Mouse (Mus musculus) midbrain, embryonic 14.5 days (tissue): ENCODE data around the gene Tpst2. TPM values are rescaled to one million over a fixed set of nuclear protein-coding genes. Genes with fewer than 3 reads are reported as not detected.

Experiments
- ATAC-seq: fragments of 200-750 bp; cut with Nextera tagmentation; 2 replicates; pipeline ENCODE4 v1.8.0; 2017; ENCODE audit warnings: moderate number of reproducible peaks, moderate library complexity; ENCODE audit not compliant: low FRiP score, low TSS enrichment
- DNase-seq: peaks from one replicate; pipeline ENCODE4 v3.0.0-alpha.2; 2015
- H3K27ac ChIP-seq: fragments of 300-500 bp; sonication (generic); replicated peaks from 2 replicates; pipeline ENCODE4 v1.5.1; 2014; ENCODE audit warnings: mild to moderate bottlenecking, low read depth, low read length, moderate library complexity
- H3K27me3 ChIP-seq: fragments of 300-500 bp; sonication (generic); 2 replicates; pipeline ENCODE4 v1.6.1; 2014; ENCODE audit warnings: low read length, control low read depth, mixed read lengths; ENCODE audit not compliant: control insufficient read depth, insufficient read depth
- H3K36me3 ChIP-seq: fragments of 300-500 bp; sonication (generic); 2 replicates; pipeline ENCODE4 v1.6.1; 2014; ENCODE audit warnings: low read length, control low read depth; ENCODE audit not compliant: control insufficient read depth, insufficient read depth
- H3K4me1 ChIP-seq: fragments of 300-500 bp; sonication (generic); 2 replicates; pipeline ENCODE4 v1.6.1; 2014; ENCODE audit warnings: mild to moderate bottlenecking, antibody characterized with exemption, low read length, control low read depth; ENCODE audit not compliant: control insufficient read depth, insufficient read depth
- H3K4me2 ChIP-seq: fragments of 300-500 bp; sonication (generic); 2 replicates; pipeline ENCODE4 v1.6.1; 2014; ENCODE audit warnings: mild to moderate bottlenecking, low read length, moderate library complexity
- H3K4me3 ChIP-seq: fragments of 300-500 bp; sonication (generic); replicated peaks from 2 replicates; pipeline ENCODE4 v1.5.1; 2014; ENCODE audit warnings: low read depth, low read length
- H3K9ac ChIP-seq: fragments of 300-500 bp; sonication (generic); replicated peaks from 2 replicates; pipeline ENCODE4 v1.6.1; 2014; ENCODE audit warnings: mild to moderate bottlenecking, low read length, moderate library complexity
- H3K9me3 ChIP-seq: fragments of 300-500 bp; sonication (generic); 2 replicates; pipeline ENCODE4 v1.6.1; 2016; ENCODE audit warnings: low read length, control low read depth, mixed read lengths; ENCODE audit not compliant: control insufficient read depth
- WGBS: fragments of 180-500 bp; shearing (Covaris S2); extraction: QIAGEN DNeasy Blood & Tissue Kit; methylation state at CpG from one replicate; pipeline ENCODE4 v1.1.7; 2014; 5-methylcytosine and 5-hydroxymethylcytosine counted together
- polyA plus RNA-seq: library from polyadenylated mRNA; unstranded; fragments of >200 nt; fragmentation: Nextera tagmentation; extraction: Ambion mirVana; gene quantifications from 2 replicates; pipeline ENCODE4 v1.2.1, GENCODE M21; 2014

Gene Tpst2
- polyA plus RNA-seq, 1 experiment from 2014 or later = 26.4 TPM

DNA sequence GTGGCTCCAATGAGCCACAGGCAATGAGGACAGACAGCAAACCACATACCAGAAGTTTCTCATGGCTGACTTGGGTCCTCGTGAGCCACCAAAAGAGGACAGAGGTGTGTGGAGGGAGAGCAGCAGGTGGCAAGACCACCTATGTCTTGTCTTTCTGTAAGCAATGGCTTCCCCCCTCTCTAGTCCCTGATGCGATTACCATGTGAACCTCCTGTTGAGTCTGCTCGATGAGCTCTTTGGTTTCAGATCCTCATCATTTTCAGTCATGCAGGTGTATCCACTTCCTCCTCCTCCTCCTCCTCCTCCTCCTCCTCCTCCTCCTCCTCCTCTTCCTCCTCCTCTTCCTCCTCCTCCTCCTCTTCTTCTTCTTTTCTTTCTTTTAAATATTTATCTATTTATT lies 15.7 kb upstream of the Tpst2 start:
- H3K4me3 ChIP-seq = no peak overlapping the region
- H3K36me3 ChIP-seq = no peaks in the 10 kb centered on the region
- WGBS = 86% methylated on average over 3 of the region's 3 CpGs
- ATAC-seq (no peak), DNase-seq (no peak)
- no peak overlapping the region for H3K4me2 ChIP-seq
- H3K9me3 ChIP-seq = no peaks in the 10 kb centered on the region
- peaks cover 3% of the 10 kb centered on the region; the same call in 1 of the 2 replicates for H3K4me1 ChIP-seq
- H3K27ac ChIP-seq = no peak overlapping the region
- no peak overlapping the region for H3K9ac ChIP-seq
- no peaks in the 10 kb centered on the region for H3K27me3 ChIP-seq

- no peaks in the 10 kb centered on the region for H3K36me3 ChIP-seq
- peaks cover 3% of the 10 kb centered on the region; the same call in 1 of the 2 replicates for H3K4me1 ChIP-seq
- no peak overlapping the region for H3K9ac ChIP-seq
- H3K27ac ChIP-seq = no peak overlapping the region
- no peaks in the 10 kb centered on the region for H3K9me3 ChIP-seq
- no peak overlapping the region for H3K4me2 ChIP-seq
- no peaks in the 10 kb centered on the region for H3K27me3 ChIP-seq
- H3K4me3 ChIP-seq = no peak overlapping the region
- DNase-seq (no peak), ATAC-seq (no peak)
- WGBS = 91% methylated on average over 7 of the region's 7 CpGs
These were observed 12.4 kb upstream of the Tpst2 start for GRCm38 (mm10) chr5:112264099-112264498.

- Histone ChIP-seq H3K4me3 (no peak overlapping the region), H3K9me3 (no peaks in the 10 kb centered on the region), H3K27ac (no peak overlapping the region), H3K27me3 (no peaks in the 10 kb centered on the region), H3K4me2 (no peak overlapping the region), H3K9ac (no peak overlapping the region), H3K4me1 (peaks cover 3% of the 10 kb centered on the region; the same call in 1 of the 2 replicates), H3K36me3 (no peaks in the 10 kb centered on the region)
- DNase-seq (no peak), ATAC-seq (no peak)
- 88% methylated on average over 5 of the region's 5 CpGs for WGBS
These were observed 11.4 kb upstream of the Tpst2 start for GRCm38 (mm10) chr5:112265110-112265509.

GRCm38 (mm10) chr5:112265515-112265914 lies 11.0 kb upstream of the Tpst2 start:
- Histone ChIP-seq H3K27me3 (no peaks in the 10 kb centered on the region), H3K27ac (no peak overlapping the region), H3K9ac (no peak overlapping the region), H3K9me3 (no peaks in the 10 kb centered on the region), H3K4me1 (peaks cover 4% of the 10 kb centered on the region; the same call in 1 of the 2 replicates), H3K4me2 (no peak overlapping the region; the same call in 1 of the 2 replicates), H3K4me3 (no peak overlapping the region), H3K36me3 (no peaks in the 10 kb centered on the region)
- ATAC-seq (no peak), DNase-seq (peak; percentile 49)
- 8% methylated on average over 10 of the region's 10 CpGs for WGBS

GRCm38 (mm10) chr5:112266011-112266777 lies 10.3 kb upstream of the Tpst2 start:
- Histone ChIP-seq H3K4me2 (no peak overlapping the region; the same call in 1 of the 2 replicates), H3K27ac (no peak overlapping the region), H3K9me3 (no peaks in the 10 kb centered on the region), H3K4me3 (no peak overlapping the region), H3K36me3 (no peaks in the 10 kb centered on the region), H3K4me1 (peaks cover 10% of the 10 kb centered on the region; the same call in 1 of the 2 replicates), H3K27me3 (no peaks in the 10 kb centered on the region), H3K9ac (no peak overlapping the region)
- no peak for ATAC-seq
- DNase-seq = no peak
- 68% methylated on average over 9 of the region's 9 CpGs for WGBS

GRCm38 (mm10) chr5:112270764-112271541 lies 5.5 kb upstream of the Tpst2 start:
- 18% methylated on average over 24 of the region's 24 CpGs for WGBS

DNA sequence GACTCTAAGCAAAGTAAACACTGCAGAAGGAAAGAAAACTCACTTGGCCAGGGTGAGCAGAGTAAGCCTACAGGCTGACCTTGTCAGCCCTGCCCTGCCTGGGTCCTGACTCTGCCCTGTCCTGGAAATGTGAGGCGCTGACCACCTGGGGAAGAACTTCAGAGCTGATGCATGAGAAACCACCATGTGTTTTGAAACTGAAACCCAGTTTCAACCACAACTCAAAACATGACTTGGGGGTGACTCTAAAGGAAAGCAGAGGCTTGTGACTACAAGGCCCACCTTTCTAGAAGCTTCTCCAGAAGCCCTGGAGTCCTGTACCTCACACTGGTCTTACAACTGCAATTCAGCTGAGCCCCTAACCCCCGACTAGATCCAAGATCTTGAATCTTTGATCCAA lies 3.6 kb upstream of the Tpst2 start:
- 80% methylated on average over 2 of the region's 2 CpGs for WGBS
- peaks cover 20% of the 10 kb centered on the region; the same call in 1 of the 2 replicates for H3K4me1 ChIP-seq
- no peak overlapping the region for H3K4me2 ChIP-seq
- H3K4me3 ChIP-seq = no peak overlapping the region
- no peak for ATAC-seq
- DNase-seq = no peak
- H3K27me3 ChIP-seq = no peaks in the 10 kb centered on the region
- H3K36me3 ChIP-seq = no peaks in the 10 kb centered on the region
- H3K9ac ChIP-seq = no peak overlapping the region
- no peaks in the 10 kb centered on the region for H3K9me3 ChIP-seq
- no peak overlapping the region for H3K27ac ChIP-seq

More at GRCm38 (mm10) chr5:112270764-112271541, 5.5 kb upstream of the Tpst2 start:
- H3K4me2 ChIP-seq = peak overlapping the region; percentile 11
- DNase-seq (peak; percentile 75), ATAC-seq (no peak)
- no peaks in the 10 kb centered on the region for H3K9me3 ChIP-seq
- no peak overlapping the region for H3K4me3 ChIP-seq
- no peaks in the 10 kb centered on the region for H3K27me3 ChIP-seq
- no peaks in the 10 kb centered on the region for H3K36me3 ChIP-seq
- peak overlapping the region; percentile 76 for H3K27ac ChIP-seq
- no peak overlapping the region; the same call in 1 of the 2 replicates for H3K9ac ChIP-seq
- peaks cover 12% of the 10 kb centered on the region; the same call in 1 of the 2 replicates for H3K4me1 ChIP-seq

GRCm38 (mm10) chr5:112273746-112274463 lies 2.6 kb upstream of the Tpst2 start:
- H3K36me3 ChIP-seq = no peaks in the 10 kb centered on the region
- H3K4me3 ChIP-seq = no peak overlapping the region
- peaks cover 20% of the 10 kb centered on the region; the same call in 1 of the 2 replicates for H3K4me1 ChIP-seq
- no peaks in the 10 kb centered on the region for H3K27me3 ChIP-seq
- no peak for ATAC-seq
- H3K27ac ChIP-seq = no peak overlapping the region
- WGBS = 50% methylated on average over 2 of the region's 2 CpGs
- no peaks in the 10 kb centered on the region for H3K9me3 ChIP-seq
- no peak overlapping the region for H3K9ac ChIP-seq
- no peak overlapping the region for H3K4me2 ChIP-seq
- no peak for DNase-seq
